Mouse (Mus musculus) stomach, postnatal 0 days (tissue): ENCODE results near the gene Mms19.

Source experiments
- CTCF ChIP-seq: IDR thresholded peaks from 2 replicates; pipeline ENCODE4 v1.5.1; 2016; ENCODE audit warnings: antibody characterized with exemption, low read depth, mild to moderate bottlenecking, moderate library complexity
- EP300 ChIP-seq: optimal IDR thresholded peaks from 2 replicates; pipeline ENCODE3; 2016; ENCODE audit warnings: antibody characterized with exemption

DNA sequence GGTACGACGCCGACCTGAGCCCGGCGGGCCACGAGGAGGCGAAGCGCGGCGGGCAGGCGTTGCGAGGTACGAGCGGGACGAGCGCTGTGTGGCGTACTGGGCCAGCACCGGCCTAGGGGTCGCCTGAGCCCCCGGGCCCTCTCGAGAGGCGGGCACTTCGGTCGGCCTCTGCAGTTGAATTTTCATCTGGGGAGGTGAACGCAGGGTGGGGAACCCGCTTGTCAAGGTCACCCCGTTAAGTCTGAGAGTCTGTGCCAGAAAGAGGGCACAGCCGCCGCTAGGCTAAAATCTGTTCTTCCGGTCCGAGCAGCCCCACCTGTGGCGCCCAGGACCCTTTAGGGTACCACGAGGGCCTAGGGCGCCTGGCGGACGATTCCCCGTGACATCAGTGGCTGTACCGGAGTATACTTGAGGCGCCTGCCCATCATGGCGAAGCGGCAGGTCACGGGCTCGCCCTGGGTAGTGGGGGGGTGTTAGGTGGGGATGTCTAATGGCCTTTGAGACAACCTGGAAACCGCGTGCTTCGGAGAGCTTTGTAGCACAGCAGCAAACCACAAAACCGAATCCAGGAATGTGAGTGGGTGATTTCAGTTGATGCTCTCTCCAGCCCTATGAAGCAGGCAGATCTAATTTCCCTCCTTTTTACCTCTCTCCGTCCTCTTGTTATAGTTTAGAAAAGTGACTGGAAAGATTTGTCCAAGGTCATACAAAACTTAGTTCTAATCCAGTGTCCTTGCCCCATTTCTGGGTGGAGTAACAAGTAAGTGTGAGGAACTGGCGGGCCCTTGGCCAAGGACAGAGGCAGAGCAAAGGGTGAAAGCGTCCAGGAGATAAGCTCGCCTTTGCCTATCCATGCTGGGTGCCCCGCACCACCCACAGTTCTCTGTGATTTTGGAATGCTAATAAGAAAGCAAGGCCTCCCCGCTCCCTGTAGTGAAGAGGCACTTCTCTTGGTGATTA, 68.6 kb downstream of the Mms19 start:
- no peak for TF ChIP-seq CTCF
- no peak for TF ChIP-seq EP300
